Mouse (Mus musculus) liver, postnatal 0 days (tissue): Measurements from ENCODE around the gene Tmed8. TPM values are rescaled to one million over a fixed set of nuclear protein-coding genes. Genes with fewer than 3 reads are reported as not detected.
A peak's percentile ranks its signal among the peaks of the same experiment; 100 is the strongest.

ENCODE experiments used
- ATAC-seq: fragments of 200-750 bp; cut with Nextera tagmentation; 2 replicates; pipeline ENCODE4 v1.8.0; 2017; ENCODE audit warnings: mild to moderate bottlenecking, moderate library complexity
- DNase-seq: peaks from one replicate; pipeline ENCODE4 v3.0.0-alpha.2; 2016
- H3K27ac ChIP-seq: fragments of 300-500 bp; sonication (generic); 2 replicates; pipeline ENCODE4 v1.5.1; 2014; ENCODE audit warnings: antibody characterized with exemption, moderate library complexity, mild to moderate bottlenecking, low read depth
- H3K27me3 ChIP-seq: fragments of 300-500 bp; sonication (generic); 2 replicates; pipeline ENCODE4 v1.6.1; 2014; ENCODE audit warnings: low read length, control low read depth, mixed read lengths; ENCODE audit not compliant: insufficient read depth
- H3K36me3 ChIP-seq: fragments of 300-500 bp; sonication (generic); replicated peaks from 2 replicates; pipeline ENCODE4 v1.6.1; 2014; ENCODE audit warnings: mild to moderate bottlenecking, control low read depth, low read length, moderate library complexity, mixed read lengths; ENCODE audit not compliant: insufficient read depth
- H3K4me1 ChIP-seq: fragments of 300-500 bp; sonication (generic); 2 replicates; pipeline ENCODE4 v1.6.1; 2014; ENCODE audit warnings: antibody characterized with exemption, mild to moderate bottlenecking, control low read depth; ENCODE audit not compliant: insufficient read depth
- H3K4me2 ChIP-seq: fragments of 300-500 bp; sonication (generic); 2 replicates; pipeline ENCODE4 v1.6.1; 2014; ENCODE audit warnings: low read depth, mild to moderate bottlenecking, low read length, moderate library complexity, mixed read lengths
- H3K4me3 ChIP-seq: fragments of 300-500 bp; sonication (generic); 2 replicates; pipeline ENCODE4 v1.5.1; 2014; ENCODE audit warnings: low read depth, low read length
- H3K9ac ChIP-seq: fragments of 300-500 bp; sonication (generic); replicated peaks from 2 replicates; pipeline ENCODE4 v1.6.1; 2014; ENCODE audit warnings: mild to moderate bottlenecking, moderate library complexity
- H3K9me3 ChIP-seq: fragments of 300-500 bp; sonication (generic); 2 replicates; pipeline ENCODE4 v1.6.1; 2016; ENCODE audit warnings: mild to moderate bottlenecking, control low read depth, low read length, mixed read lengths
- CTCF ChIP-seq: sonication (generic); IDR thresholded peaks from 2 replicates; pipeline ENCODE4 v1.5.1; 2016; ENCODE audit warnings: antibody characterized with exemption, low read depth
- EP300 ChIP-seq: IDR thresholded peaks from 2 replicates; pipeline ENCODE4 v1.6.1; 2016; ENCODE audit warnings: antibody characterized with exemption, low read depth, mild to moderate bottlenecking
- WGBS: fragments of 180-500 bp; shearing (Covaris S2); extraction: QIAGEN DNeasy Blood & Tissue Kit; methylation state at CpG from one replicate; pipeline ENCODE4 v1.1.7; 2014; ENCODE audit not compliant: insufficient replicate concordance; 5-methylcytosine and 5-hydroxymethylcytosine counted together
- polyA plus RNA-seq: library from polyadenylated mRNA; unstranded; fragments of >200 nt; fragmentation: Nextera tagmentation; extraction: Ambion mirVana; gene quantifications from 2 replicates; pipeline ENCODE4 v1.2.1, GENCODE M21; 2015

Tmed8 gene
- polyA plus RNA-seq, 1 experiment from 2014 or later: 0.42 TPM

DNA sequence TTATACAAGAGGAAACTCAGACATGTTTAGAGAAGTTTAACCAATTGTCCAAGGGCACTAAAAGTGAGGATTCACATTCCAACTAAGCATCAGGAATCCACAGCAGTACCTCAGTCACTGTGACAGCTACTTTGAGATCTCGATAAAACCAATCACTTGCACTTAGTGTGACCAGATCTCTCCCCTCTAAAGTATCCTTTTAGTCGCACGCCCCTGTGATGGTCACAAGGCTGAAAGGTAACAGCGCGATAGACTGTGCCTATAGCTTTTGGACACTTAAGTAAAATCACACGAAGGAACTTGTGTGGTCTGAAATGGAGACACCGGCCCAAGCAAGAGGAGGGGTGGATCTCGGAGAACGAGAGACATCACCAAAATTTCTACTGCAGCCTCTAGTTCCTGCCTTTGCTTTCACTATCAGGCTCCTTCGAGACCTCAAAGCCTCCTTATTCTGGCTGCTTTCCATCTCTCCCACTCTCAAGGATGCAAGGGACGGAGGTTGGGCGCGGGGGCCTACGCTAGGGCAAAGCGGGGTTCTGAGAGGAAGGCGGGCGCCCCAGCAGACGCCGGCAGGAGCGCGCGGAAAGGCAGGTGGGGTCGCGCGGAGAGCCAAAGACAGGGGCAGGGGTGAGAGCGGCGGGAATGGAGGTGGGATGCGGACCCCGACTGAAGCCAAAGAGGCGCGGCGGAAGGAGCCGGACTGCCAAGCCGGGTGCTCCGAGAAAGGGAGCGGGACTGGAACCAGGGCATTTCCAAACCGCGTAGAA, 865 bp downstream of the Tmed8 start, which contains the start of gene Samd15:
Gene Samd15 (plus strand): TSS at position 518 of the 767 bp plus-strand sequence.
- Histone ChIP-seq H3K4me2 (peak within 1 kb of the TSS; percentile 97), H3K9ac (peak within 1 kb of the TSS; percentile 83), H3K36me3 (no peaks in the 10 kb centered on the region), H3K27me3 (0 out of 2 replicates have a peak, but pooled peaks cover 4% of the 10 kb centered on the region), H3K4me1 (peaks cover 3% of the 10 kb centered on the region; the same call in 1 of the 2 replicates), H3K4me3 (peak within 1 kb of the TSS; percentile 87), H3K9me3 (no peaks in the 10 kb centered on the region), H3K27ac (0 out of 2 replicates have a peak within 1 kb of the TSS, but pooled peaks have one; percentile 34)
- WGBS: 3% methylated on average over 37 of the region's 38 CpGs
- ATAC-seq (peak; percentile 51), DNase-seq (no peak)
- no peak for TF ChIP-seq EP300
- no peak for TF ChIP-seq CTCF

DNA sequence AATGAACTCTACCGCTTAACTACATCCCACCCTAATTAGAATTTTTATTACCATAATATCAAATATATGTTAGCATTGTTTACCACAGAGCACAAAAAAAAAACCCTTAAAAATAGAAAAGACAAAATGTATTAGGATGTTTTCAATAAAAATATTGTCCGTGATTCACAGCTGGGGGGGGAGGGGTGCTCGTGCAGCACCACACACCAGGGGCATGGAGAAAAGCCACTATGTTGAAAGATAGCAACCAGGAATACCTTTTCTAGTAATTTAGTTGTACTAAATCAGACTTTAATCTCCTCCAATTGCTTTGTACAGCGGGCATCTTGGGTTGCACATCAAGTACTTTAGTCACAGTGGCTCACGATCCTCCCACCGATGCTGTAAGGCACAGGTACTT, 1.5 kb downstream of the Tmed8 start:
- Histone ChIP-seq H3K4me2 (peak overlapping the region; percentile 97), H3K9me3 (no peaks in the 10 kb centered on the region), H3K4me1 (peaks cover 3% of the 10 kb centered on the region; the same call in 1 of the 2 replicates), H3K27me3 (0 out of 2 replicates have a peak, but pooled peaks cover 4% of the 10 kb centered on the region), H3K36me3 (no peaks in the 10 kb centered on the region), H3K9ac (no peak overlapping the region), H3K27ac (no peak overlapping the region), H3K4me3 (no peak overlapping the region)
- TF ChIP-seq CTCF: no peak
- no peak for TF ChIP-seq EP300
- no peak for ATAC-seq
- WGBS: 72% methylated on average over 6 of the region's 6 CpGs
- DNase-seq: no peak

DNA sequence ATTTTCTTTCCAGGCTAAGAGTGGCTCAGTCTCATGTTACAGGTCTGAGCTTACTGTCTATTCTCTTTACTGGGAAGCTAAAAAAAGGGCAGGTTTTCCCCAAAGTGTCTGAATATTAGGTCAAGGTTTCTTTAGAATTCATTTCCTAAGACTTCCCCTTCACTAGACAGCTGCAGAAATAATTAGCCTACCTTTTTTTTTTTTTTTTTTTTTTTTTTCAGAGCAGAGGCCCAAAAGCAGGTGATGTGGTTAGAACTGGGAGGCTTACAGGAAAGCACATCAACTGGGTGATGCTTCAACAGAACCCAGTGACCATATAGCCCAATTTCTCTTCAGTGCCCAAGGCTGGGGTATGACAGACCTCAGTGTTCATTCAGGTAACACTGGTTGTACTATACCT, 3.9 kb downstream of the Tmed8 start:
- TF ChIP-seq EP300 (no peak), CTCF (no peak)
- Histone ChIP-seq H3K36me3 (no peaks in the 10 kb centered on the region), H3K27ac (no peak overlapping the region), H3K4me3 (no peak overlapping the region), H3K4me1 (peaks cover 3% of the 10 kb centered on the region; the same call in 1 of the 2 replicates), H3K9ac (no peak overlapping the region), H3K9me3 (no peaks in the 10 kb centered on the region), H3K27me3 (0 out of 2 replicates have a peak, but pooled peaks cover 4% of the 10 kb centered on the region), H3K4me2 (no peak overlapping the region)
- no peak for DNase-seq
- no peak for ATAC-seq

GRCm38 (mm10) chr12:87195069-87195468, 5.2 kb downstream of the Tmed8 start:
- no peak for ATAC-seq

GRCm38 (mm10) chr12:87193008-87193407, 7.2 kb downstream of the Tmed8 start:
- H3K9me3 ChIP-seq: no peaks in the 10 kb centered on the region
- no peak overlapping the region for H3K4me2 ChIP-seq
- ATAC-seq (no peak), DNase-seq (no peak)
- no peak overlapping the region for H3K4me3 ChIP-seq
- H3K4me1 ChIP-seq: no peaks in the 10 kb centered on the region
- H3K9ac ChIP-seq: no peak overlapping the region
- no peaks in the 10 kb centered on the region for H3K27me3 ChIP-seq
- 42% methylated on average over 3 of the region's 3 CpGs for WGBS
- TF ChIP-seq EP300 (no peak), CTCF (no peak)
- H3K36me3 ChIP-seq: no peaks in the 10 kb centered on the region
- H3K27ac ChIP-seq: no peak overlapping the region

More at GRCm38 (mm10) chr12:87195069-87195468, 5.2 kb downstream of the Tmed8 start:
- WGBS: 82% methylated on average over 1 of the region's 1 CpGs
- Histone ChIP-seq H3K4me3 (no peak overlapping the region), H3K27me3 (0 out of 2 replicates have a peak, but pooled peaks cover 4% of the 10 kb centered on the region), H3K36me3 (no peaks in the 10 kb centered on the region), H3K9ac (no peak overlapping the region), H3K4me2 (no peak overlapping the region), H3K9me3 (no peaks in the 10 kb centered on the region), H3K27ac (no peak overlapping the region), H3K4me1 (no peaks in the 10 kb centered on the region)
- TF ChIP-seq CTCF (no peak), EP300 (no peak)
- no peak for DNase-seq

DNA sequence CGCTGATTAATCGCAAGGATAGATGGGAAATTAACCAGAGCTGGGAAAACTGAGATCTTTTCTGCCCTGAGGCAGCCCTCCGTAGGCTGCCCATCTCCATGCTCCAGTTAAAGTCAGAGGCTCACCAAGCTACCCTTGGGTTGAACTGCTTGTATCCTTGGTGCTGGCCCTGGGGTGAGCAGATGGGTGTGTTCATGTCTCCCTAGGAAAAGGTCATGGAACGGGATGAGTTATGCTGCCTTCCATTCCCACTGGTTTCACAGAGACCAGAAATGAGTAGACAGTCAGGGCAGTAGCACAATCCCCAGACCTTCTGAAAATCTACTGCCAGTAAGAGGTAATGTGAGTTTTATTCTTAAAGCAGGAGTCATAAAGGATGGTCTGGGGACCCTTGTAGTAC, 22.6 kb downstream of the Tmed8 start:
- peaks cover 8% of the 10 kb centered on the region; the same call in 1 of the 2 replicates for H3K36me3 ChIP-seq
- H3K4me3 ChIP-seq: no peak overlapping the region
- H3K4me2 ChIP-seq: no peak overlapping the region
- no peak overlapping the region for H3K9ac ChIP-seq
- WGBS: 85% methylated on average over 4 of the region's 4 CpGs
- DNase-seq (no peak), ATAC-seq (no peak)
- H3K4me1 ChIP-seq: no peaks in the 10 kb centered on the region
- no peak overlapping the region for H3K27ac ChIP-seq
- H3K27me3 ChIP-seq: no peaks in the 10 kb centered on the region
- TF ChIP-seq EP300 (no peak), CTCF (no peak)
- no peaks in the 10 kb centered on the region for H3K9me3 ChIP-seq
